Mouse (Mus musculus) midbrain, embryonic 10.5 days (tissue): ENCODE results near the gene Rubcn. TPM values are rescaled to one million over a fixed set of nuclear protein-coding genes. Genes with fewer than 3 reads are reported as not detected.
"Not testable (repeated sequence)": the region's sequence is repeated elsewhere in the genome, so short reads cannot be mapped to it uniquely, and the experiment has no call there.

Source experiments
- DNase-seq: peaks from one replicate; pipeline ENCODE4 v3.0.0-alpha.2; 2017; ENCODE audit warnings: low spot score
- H3K27ac ChIP-seq: fragments of 300-500 bp; sonication (generic); replicated peaks from 2 replicates; pipeline ENCODE4 v1.5.1; 2016; ENCODE audit warnings: mild to moderate bottlenecking
- H3K27me3 ChIP-seq: fragments of 300-500 bp; sonication (generic); 2 replicates; pipeline ENCODE4 v1.6.1; 2016; ENCODE audit warnings: low read depth, mild to moderate bottlenecking; ENCODE audit not compliant: poor library complexity, severe bottlenecking
- H3K36me3 ChIP-seq: fragments of 300-500 bp; sonication (generic); 2 replicates; pipeline ENCODE4 v1.6.1; 2016; ENCODE audit warnings: mild to moderate bottlenecking, moderate library complexity
- H3K4me1 ChIP-seq: fragments of 300-500 bp; sonication (generic); 2 replicates; pipeline ENCODE4 v1.6.1; 2016
- H3K4me3 ChIP-seq: fragments of 300-500 bp; sonication (generic); 2 replicates; pipeline ENCODE4 v1.5.1; 2016; ENCODE audit warnings: mild to moderate bottlenecking, moderate library complexity
- H3K9me3 ChIP-seq: fragments of 300-500 bp; sonication (generic); replicated peaks from 2 replicates; pipeline ENCODE4 v1.6.1; 2016; ENCODE audit warnings: mild to moderate bottlenecking
- WGBS: fragments of 180-500 bp; shearing (Covaris S2); methylation state at CpG from one replicate; pipeline ENCODE4 v1.1.7; 2016; 5-methylcytosine and 5-hydroxymethylcytosine counted together
- polyA plus RNA-seq: library from polyadenylated mRNA; unstranded; fragments of >200 nt; fragmentation: Nextera tagmentation; extraction: Ambion mirVana; gene quantifications from 2 replicates; pipeline ENCODE4 v1.2.1, GENCODE M21; 2016

Gene Rubcn
- polyA plus RNA-seq, 1 experiment from 2014 or later, result 19.0 TPM

- no peaks in the 10 kb centered on the region for H3K27me3 ChIP-seq
These were observed 10.4 kb upstream of the Rubcn start for GRCm38 (mm10) chr16:32887996-32888395.

GRCm38 (mm10) chr16:32881538-32881937, 4.0 kb upstream of the Rubcn start:
- no peaks in the 10 kb centered on the region for H3K27me3 ChIP-seq
- no peak overlapping the region for H3K27ac ChIP-seq
- peaks cover 26% of the 10 kb centered on the region for H3K4me1 ChIP-seq
- WGBS, result 83% methylated on average over 7 of the region's 7 CpGs
- H3K9me3 ChIP-seq, result no peaks in the 10 kb centered on the region
- H3K36me3 ChIP-seq, result peaks cover 22% of the 10 kb centered on the region
- H3K4me3 ChIP-seq, result no peak overlapping the region
- DNase-seq, result no peak

More at GRCm38 (mm10) chr16:32887996-32888395, 10.4 kb upstream of the Rubcn start:
- Histone ChIP-seq H3K27ac (no peak overlapping the region), H3K9me3 (no peaks in the 10 kb centered on the region), H3K4me1 (no peaks in the 10 kb centered on the region), H3K36me3 (peaks cover 76% of the 10 kb centered on the region), H3K4me3 (no peak overlapping the region)
- WGBS, result 91% methylated on average over 7 of the region's 7 CpGs
- no peak for DNase-seq

GRCm38 (mm10) chr16:32878972-32879926, 1.7 kb upstream of the Rubcn start:
- no peak for DNase-seq
- Histone ChIP-seq H3K27ac (0 out of 2 replicates have a peak overlapping the region, but pooled peaks have one; percentile 9), H3K9me3 (no peaks in the 10 kb centered on the region), H3K36me3 (peaks cover 3% of the 10 kb centered on the region; the same call in 1 of the 2 replicates), H3K4me3 (peak overlapping the region; percentile 91), H3K4me1 (peaks cover 26% of the 10 kb centered on the region), H3K27me3 (no peaks in the 10 kb centered on the region)
- WGBS, result 90% methylated on average over 14 of the region's 14 CpGs

GRCm38 (mm10) chr16:32878157-32878598, 612 bp upstream of the Rubcn start:
- peaks cover 26% of the 10 kb centered on the region for H3K4me1 ChIP-seq
- H3K27me3 ChIP-seq, result no peaks in the 10 kb centered on the region
- peak overlapping the region; percentile 91 for H3K4me3 ChIP-seq
- H3K9me3 ChIP-seq, result no peaks in the 10 kb centered on the region
- peak overlapping the region; percentile 92 for H3K27ac ChIP-seq
- WGBS, result under 1% methylated on average over 34 of the region's 34 CpGs
- H3K36me3 ChIP-seq, result no peaks in the 10 kb centered on the region
- peak; percentile 31 for DNase-seq

- Histone ChIP-seq H3K27me3 (no peaks in the 10 kb centered on the region), H3K36me3 (no peaks in the 10 kb centered on the region), H3K9me3 (no peaks in the 10 kb centered on the region), H3K27ac (peak overlapping the region; percentile 92; the same call in 1 of the 2 replicates), H3K4me1 (peaks cover 25% of the 10 kb centered on the region), H3K4me3 (peak overlapping the region; percentile 91)
- 42% methylated on average over 9 of the region's 9 CpGs for WGBS
- no peak for DNase-seq
These were observed 735 bp downstream of the Rubcn start for GRCm38 (mm10) chr16:32876831-32877230.

- Histone ChIP-seq H3K4me3 (no peak overlapping the region), H3K9me3 (no peaks in the 10 kb centered on the region), H3K27ac (no peak overlapping the region), H3K27me3 (no peaks in the 10 kb centered on the region), H3K4me1 (peaks cover 23% of the 10 kb centered on the region), H3K36me3 (no peaks in the 10 kb centered on the region)
- 95% methylated on average over 3 of the region's 3 CpGs for WGBS
- DNase-seq, result no peak
These were observed 1.7 kb downstream of the Rubcn start for GRCm38 (mm10) chr16:32875847-32876246.

GRCm38 (mm10) chr16:32875281-32875680, 2.3 kb downstream of the Rubcn start:
- not testable (repeated sequence) for H3K9me3 ChIP-seq, H3K27ac ChIP-seq, H3K4me3 ChIP-seq, H3K36me3 ChIP-seq, H3K27me3 ChIP-seq, DNase-seq
- WGBS, result 56% methylated on average over 1 of the region's 1 CpGs
- peaks cover 23% of the 10 kb centered on the region for H3K4me1 ChIP-seq

GRCm38 (mm10) chr16:32873366-32873765, 4.2 kb downstream of the Rubcn start:
- Histone ChIP-seq H3K9me3 (no peaks in the 10 kb centered on the region), H3K27me3 (no peaks in the 10 kb centered on the region), H3K27ac (no peak overlapping the region), H3K36me3 (no peaks in the 10 kb centered on the region), H3K4me3 (no peak overlapping the region), H3K4me1 (peaks cover 15% of the 10 kb centered on the region)
- no peak for DNase-seq
- 57% methylated on average over 3 of the region's 3 CpGs for WGBS

GRCm38 (mm10) chr16:32870231-32870630, 7.3 kb downstream of the Rubcn start:
- no peaks in the 10 kb centered on the region for H3K9me3 ChIP-seq
- no peak for DNase-seq
- H3K36me3 ChIP-seq, result no peaks in the 10 kb centered on the region
- H3K27ac ChIP-seq, result no peak overlapping the region
- H3K4me3 ChIP-seq, result no peak overlapping the region
- H3K27me3 ChIP-seq, result no peaks in the 10 kb centered on the region
- 69% methylated on average over 5 of the region's 5 CpGs for WGBS
- H3K4me1 ChIP-seq, result peaks cover 22% of the 10 kb centered on the region

GRCm38 (mm10) chr16:32867919-32868552, 9.5 kb downstream of the Rubcn start:
- DNase-seq, result peak; percentile 88
- Histone ChIP-seq H3K27ac (peak overlapping the region; percentile 88), H3K27me3 (no peaks in the 10 kb centered on the region), H3K36me3 (peaks cover 6% of the 10 kb centered on the region; the same call in 1 of the 2 replicates), H3K4me3 (peak overlapping the region; percentile 89), H3K4me1 (peaks cover 22% of the 10 kb centered on the region), H3K9me3 (no peaks in the 10 kb centered on the region)
- WGBS, result under 1% methylated on average over 35 of the region's 35 CpGs

GRCm38 (mm10) chr16:32866713-32867112, 10.9 kb downstream of the Rubcn start:
- Histone ChIP-seq H3K4me1 (peaks cover 22% of the 10 kb centered on the region), H3K4me3 (peak overlapping the region; percentile 89; the same call in 1 of the 2 replicates), H3K27me3 (no peaks in the 10 kb centered on the region), H3K9me3 (no peaks in the 10 kb centered on the region), H3K36me3 (peaks cover 7% of the 10 kb centered on the region; the same call in 1 of the 2 replicates), H3K27ac (no peak overlapping the region)
- DNase-seq, result no peak
- WGBS, result 85% methylated on average over 5 of the region's 5 CpGs

- H3K4me1 ChIP-seq, result peaks cover 22% of the 10 kb centered on the region
- H3K27me3 ChIP-seq, result no peaks in the 10 kb centered on the region
- no peak overlapping the region for H3K4me3 ChIP-seq
- peaks cover 15% of the 10 kb centered on the region for H3K36me3 ChIP-seq
- 90% methylated on average over 4 of the region's 4 CpGs for WGBS
- H3K27ac ChIP-seq, result no peak overlapping the region
- DNase-seq, result no peak
- H3K9me3 ChIP-seq, result no peaks in the 10 kb centered on the region
These were observed 12.2 kb downstream of the Rubcn start for GRCm38 (mm10) chr16:32865401-32865800.
